Mouse (Mus musculus): ENCODE results near the gene Clcnka. TPM values are rescaled to one million over a fixed set of nuclear protein-coding genes. Genes with fewer than 3 reads are reported as not detected.
A peak's percentile ranks its signal among the peaks of the same experiment; 100 is the strongest.

The Clcnka gene
- polyA plus RNA-seq, 1 experiment, result not detected

DNA sequence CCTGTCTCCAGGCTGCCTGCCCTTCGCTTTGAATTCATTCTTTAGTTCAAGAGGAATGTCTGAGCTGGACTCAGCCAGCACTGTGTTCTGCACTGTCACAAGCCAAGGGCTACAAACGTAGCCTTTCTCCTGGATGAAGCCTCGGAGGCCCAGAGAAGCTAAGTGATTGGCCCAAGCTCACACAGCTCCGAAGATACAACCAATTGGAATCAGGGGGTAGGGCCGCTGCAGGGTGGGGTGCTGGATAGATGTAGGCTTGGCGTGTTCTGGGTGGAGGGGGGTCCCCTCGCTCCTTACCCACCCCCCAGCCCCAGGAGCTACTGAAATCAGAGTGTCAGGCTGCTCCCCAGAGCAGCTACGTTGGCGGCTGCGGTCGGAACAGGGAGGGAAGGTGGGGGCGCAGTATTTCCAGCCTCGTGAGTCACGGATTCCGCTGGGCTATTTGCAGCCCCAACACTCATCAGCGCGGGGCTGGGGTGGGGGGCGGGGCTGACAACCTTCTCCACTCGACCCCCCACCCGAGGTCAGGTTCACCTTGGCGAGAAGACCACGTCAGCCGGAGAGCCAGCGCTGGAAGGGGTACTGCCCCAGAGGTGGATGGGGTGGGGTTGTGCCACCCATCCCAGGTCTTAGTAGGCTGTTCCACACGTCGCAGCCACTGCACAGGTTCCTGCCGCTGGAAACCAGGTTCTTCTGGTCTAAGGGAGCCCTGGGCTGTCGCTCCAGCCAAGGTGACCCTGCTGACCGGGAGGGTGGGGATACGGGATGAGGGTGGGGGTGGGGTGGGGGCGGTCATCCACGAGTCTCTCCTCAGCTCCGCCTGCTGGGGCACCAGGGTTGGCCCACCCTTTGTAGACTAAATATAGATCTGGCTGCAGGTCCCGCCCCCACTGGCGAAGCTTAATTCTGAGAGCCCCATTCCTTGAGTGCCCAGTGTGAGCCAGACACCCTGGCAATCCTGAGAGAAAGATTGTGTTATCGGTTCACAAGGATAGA, 27.3 kb upstream of the Clcnka start:
- no peaks in the 10 kb centered on the region for H3K27me3 ChIP-seq (ENCODE audit: control insufficient read depth, insufficient read depth, insufficient read length)
- H3ac ChIP-seq (ENCODE audit: control insufficient read depth, insufficient read length, low read depth), result peak overlapping the region; percentile 63
- TF ChIP-seq MAX (IDR thresholded peaks at IDR 0.05) (no peak), MYOD1 (IDR thresholded peaks at IDR 0.05; ENCODE audit: control insufficient read depth, insufficient read length, low read depth) (no peak), FOSL1 (IDR thresholded peaks at IDR 0.05; ENCODE audit: insufficient read depth, low read length, poor library complexity, severe bottlenecking) (peak; percentile 8), CTCF (IDR thresholded peaks at IDR 0.05; ENCODE audit: control insufficient read depth, insufficient read depth, insufficient read length) (no peak), MYOG (IDR thresholded peaks at IDR 0.05; ENCODE audit: control insufficient read depth, extremely low read depth, insufficient read length) (no peak), USF1 (IDR thresholded peaks at IDR 0.05; ENCODE audit: low read depth) (no peak), CEBPB (IDR thresholded peaks at IDR 0.05; ENCODE audit: low read depth) (no peak)
- H3K79me3 ChIP-seq (ENCODE audit: low read depth), result no peaks in the 10 kb centered on the region
- no peaks in the 10 kb centered on the region for H3K79me2 ChIP-seq (ENCODE audit: control insufficient read depth, insufficient read depth)
- H3K4me3 ChIP-seq (ENCODE audit: insufficient read depth, poor library complexity, severe bottlenecking), result peak overlapping the region; percentile 26
- no peaks in the 10 kb centered on the region for H3K36me3 ChIP-seq (ENCODE audit: control insufficient read depth, insufficient read depth)

DNA sequence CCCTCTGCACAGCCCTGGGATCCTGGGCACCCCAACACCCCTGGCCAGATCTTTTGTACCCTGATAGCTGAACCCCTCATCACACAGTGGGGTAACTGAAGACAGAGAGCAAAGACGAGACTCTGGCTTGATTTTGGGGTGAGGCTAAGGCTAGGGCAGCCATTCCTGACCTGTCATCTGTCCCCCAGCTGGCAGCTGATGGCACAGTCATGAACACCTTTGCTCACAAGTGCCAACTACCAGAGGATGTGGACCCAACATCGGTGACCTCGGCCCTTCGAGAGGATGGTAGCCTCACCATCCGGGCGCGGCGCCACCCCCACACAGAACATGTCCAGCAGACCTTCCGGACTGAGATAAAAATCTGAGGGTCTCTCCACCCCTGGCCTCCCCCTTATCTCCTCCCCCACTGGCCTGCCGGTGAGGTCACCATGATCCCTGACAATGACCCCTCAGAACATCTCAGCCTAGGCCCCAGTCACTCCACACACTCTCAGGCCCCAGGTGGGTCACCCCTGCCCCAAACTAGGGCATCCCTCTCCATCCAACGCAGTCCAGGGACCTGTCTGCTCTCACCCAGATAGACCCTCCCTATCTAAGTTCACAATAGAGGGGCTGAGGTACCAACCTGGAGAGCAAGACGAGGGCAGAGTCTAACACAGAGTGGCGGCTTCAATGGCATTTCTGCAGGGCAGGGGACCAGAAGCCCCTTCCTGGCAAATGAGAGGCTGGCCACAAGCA, 25.3 kb upstream of the Clcnka start:
- no peaks in the 10 kb centered on the region for H3K36me3 ChIP-seq (ENCODE audit: control insufficient read depth, insufficient read depth)
- TF ChIP-seq USF1 (IDR thresholded peaks at IDR 0.05; ENCODE audit: low read depth) (no peak), MAX (IDR thresholded peaks at IDR 0.05) (no peak), CTCF (IDR thresholded peaks at IDR 0.05; ENCODE audit: control insufficient read depth, insufficient read depth, insufficient read length) (no peak), MYOD1 (IDR thresholded peaks at IDR 0.05; ENCODE audit: control insufficient read depth, insufficient read length, low read depth) (no peak), FOSL1 (IDR thresholded peaks at IDR 0.05; ENCODE audit: insufficient read depth, low read length, poor library complexity, severe bottlenecking) (no peak), MYOG (IDR thresholded peaks at IDR 0.05; ENCODE audit: control insufficient read depth, extremely low read depth, insufficient read length) (no peak), CEBPB (IDR thresholded peaks at IDR 0.05; ENCODE audit: low read depth) (no peak)
- no peak overlapping the region for H3K4me3 ChIP-seq (ENCODE audit: insufficient read depth, poor library complexity, severe bottlenecking)
- no peaks in the 10 kb centered on the region for H3K79me3 ChIP-seq (ENCODE audit: low read depth)
- H3K79me2 ChIP-seq (ENCODE audit: control insufficient read depth, insufficient read depth), result no peaks in the 10 kb centered on the region
- no peaks in the 10 kb centered on the region for H3K27me3 ChIP-seq (ENCODE audit: control insufficient read depth, insufficient read depth, insufficient read length)
- no peak overlapping the region for H3ac ChIP-seq (ENCODE audit: control insufficient read depth, insufficient read length, low read depth)

DNA sequence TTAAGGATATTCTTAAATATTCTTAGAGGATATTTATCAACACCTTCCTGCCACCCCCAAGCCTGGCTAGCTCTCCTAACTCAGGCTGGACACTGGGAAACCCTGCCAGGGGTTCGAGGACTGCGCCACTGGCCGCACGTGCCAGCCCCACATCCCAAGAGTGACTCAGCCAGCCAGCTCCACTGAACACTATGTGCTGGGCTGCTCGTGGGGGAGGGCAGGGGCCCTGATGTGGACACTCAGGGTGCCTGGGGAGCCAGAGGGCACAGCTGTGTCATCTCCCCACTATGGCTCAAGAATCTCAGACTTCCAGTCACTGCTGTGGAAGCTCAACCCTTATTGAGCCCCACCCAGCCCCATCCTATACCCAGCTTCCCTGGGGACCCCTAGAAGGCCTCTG, 24.8 kb upstream of the Clcnka start:
- H3K79me2 ChIP-seq (ENCODE audit: control insufficient read depth, insufficient read depth), result no peaks in the 10 kb centered on the region
- H3K36me3 ChIP-seq (ENCODE audit: control insufficient read depth, insufficient read depth), result no peaks in the 10 kb centered on the region
- H3K4me3 ChIP-seq (ENCODE audit: insufficient read depth, poor library complexity, severe bottlenecking), result no peak overlapping the region
- no peak for TF ChIP-seq MYOG (IDR thresholded peaks at IDR 0.05; ENCODE audit: control insufficient read depth, extremely low read depth, insufficient read length)
- peak; percentile 56 for TF ChIP-seq MYOD1 (IDR thresholded peaks at IDR 0.05; ENCODE audit: control insufficient read depth, insufficient read length, low read depth)
- no peak for TF ChIP-seq CTCF (IDR thresholded peaks at IDR 0.05; ENCODE audit: control insufficient read depth, insufficient read depth, insufficient read length)
- peak; percentile 27 for TF ChIP-seq USF1 (IDR thresholded peaks at IDR 0.05; ENCODE audit: low read depth)
- no peak for TF ChIP-seq CEBPB (IDR thresholded peaks at IDR 0.05; ENCODE audit: low read depth)
- peak; percentile 86 for TF ChIP-seq MAX (IDR thresholded peaks at IDR 0.05)
- TF ChIP-seq FOSL1 (IDR thresholded peaks at IDR 0.05; ENCODE audit: insufficient read depth, low read length, poor library complexity, severe bottlenecking), result peak; percentile 17
- H3ac ChIP-seq (ENCODE audit: control insufficient read depth, insufficient read length, low read depth), result no peak overlapping the region
- no peaks in the 10 kb centered on the region for H3K79me3 ChIP-seq (ENCODE audit: low read depth)
- no peaks in the 10 kb centered on the region for H3K27me3 ChIP-seq (ENCODE audit: control insufficient read depth, insufficient read depth, insufficient read length)

DNA sequence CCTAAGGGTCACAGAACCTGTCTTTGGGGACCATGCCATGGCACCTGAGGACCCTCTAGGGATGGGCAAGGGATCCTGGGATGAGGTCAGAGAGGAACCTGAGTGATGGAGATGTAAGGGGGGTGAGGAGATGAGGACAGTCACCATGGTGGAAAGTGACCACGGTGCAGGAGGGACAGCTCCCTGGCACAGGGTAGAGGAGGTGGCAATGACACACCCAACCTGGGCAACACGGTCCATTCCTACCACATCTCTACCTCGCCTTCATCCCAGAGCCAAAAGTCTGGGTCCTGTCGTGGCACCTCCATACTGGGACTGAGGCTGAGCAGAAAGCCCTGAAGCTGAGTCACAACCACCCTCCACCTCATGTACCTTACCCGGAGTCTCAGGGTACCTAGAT, 24.3 kb upstream of the Clcnka start:
- no peak overlapping the region for H3K4me3 ChIP-seq (ENCODE audit: insufficient read depth, poor library complexity, severe bottlenecking)
- TF ChIP-seq USF1 (IDR thresholded peaks at IDR 0.05; ENCODE audit: low read depth) (no peak), FOSL1 (IDR thresholded peaks at IDR 0.05; ENCODE audit: insufficient read depth, low read length, poor library complexity, severe bottlenecking) (no peak), MYOG (IDR thresholded peaks at IDR 0.05; ENCODE audit: control insufficient read depth, extremely low read depth, insufficient read length) (no peak), MAX (IDR thresholded peaks at IDR 0.05) (no peak), CTCF (IDR thresholded peaks at IDR 0.05; ENCODE audit: control insufficient read depth, insufficient read depth, insufficient read length) (no peak), CEBPB (IDR thresholded peaks at IDR 0.05; ENCODE audit: low read depth) (no peak), MYOD1 (IDR thresholded peaks at IDR 0.05; ENCODE audit: control insufficient read depth, insufficient read length, low read depth) (no peak)
- no peaks in the 10 kb centered on the region for H3K27me3 ChIP-seq (ENCODE audit: control insufficient read depth, insufficient read depth, insufficient read length)

DNA sequence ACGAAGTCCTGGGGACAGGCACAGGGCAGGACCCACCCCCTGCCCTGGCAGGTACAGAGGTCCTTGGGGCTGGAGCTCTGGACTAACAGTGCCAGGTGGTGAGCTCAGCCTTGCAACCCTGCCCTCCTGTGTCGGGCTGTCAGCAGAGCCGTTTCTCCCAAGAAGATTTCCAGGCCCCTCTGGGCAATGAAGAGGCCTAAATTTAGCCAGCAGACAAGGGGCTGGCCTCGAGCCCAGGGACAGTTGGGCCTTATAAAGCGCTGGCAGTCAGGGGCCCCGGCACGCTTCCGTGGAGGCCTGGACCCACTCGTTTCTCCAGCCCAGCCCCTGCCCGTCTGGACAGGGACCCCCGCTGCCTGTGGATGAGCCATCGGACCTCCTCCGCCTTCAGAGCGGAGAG, 22.9 kb upstream of the Clcnka start:
- TF ChIP-seq MAX (IDR thresholded peaks at IDR 0.05) (no peak), CEBPB (IDR thresholded peaks at IDR 0.05; ENCODE audit: low read depth) (no peak), FOSL1 (IDR thresholded peaks at IDR 0.05; ENCODE audit: insufficient read depth, low read length, poor library complexity, severe bottlenecking) (no peak), MYOD1 (IDR thresholded peaks at IDR 0.05; ENCODE audit: control insufficient read depth, insufficient read length, low read depth) (no peak), USF1 (IDR thresholded peaks at IDR 0.05; ENCODE audit: low read depth) (no peak), MYOG (IDR thresholded peaks at IDR 0.05; ENCODE audit: control insufficient read depth, extremely low read depth, insufficient read length) (no peak), CTCF (IDR thresholded peaks at IDR 0.05; ENCODE audit: control insufficient read depth, insufficient read depth, insufficient read length) (no peak)
- H3ac ChIP-seq (ENCODE audit: control insufficient read depth, insufficient read length, low read depth), result no peak overlapping the region

More for the DNA sequence above, 24.3 kb upstream of the Clcnka start:
- no peak overlapping the region for H3ac ChIP-seq (ENCODE audit: control insufficient read depth, insufficient read length, low read depth)
- H3K36me3 ChIP-seq (ENCODE audit: control insufficient read depth, insufficient read depth), result no peaks in the 10 kb centered on the region
- H3K79me2 ChIP-seq (ENCODE audit: control insufficient read depth, insufficient read depth), result no peaks in the 10 kb centered on the region
- no peaks in the 10 kb centered on the region for H3K79me3 ChIP-seq (ENCODE audit: low read depth)

More for the DNA sequence above, 22.9 kb upstream of the Clcnka start:
- Histone ChIP-seq H3K4me3 (ENCODE audit: insufficient read depth, poor library complexity, severe bottlenecking) (no peak overlapping the region), H3K79me3 (ENCODE audit: low read depth) (no peaks in the 10 kb centered on the region), H3K36me3 (ENCODE audit: control insufficient read depth, insufficient read depth) (no peaks in the 10 kb centered on the region), H3K79me2 (ENCODE audit: control insufficient read depth, insufficient read depth) (no peaks in the 10 kb centered on the region), H3K27me3 (ENCODE audit: control insufficient read depth, insufficient read depth, insufficient read length) (no peaks in the 10 kb centered on the region)

Measured in C2C12 (cell line).